Mouse (Mus musculus): ENCODE results near the gene Hacd3. TPM values are rescaled to one million over a fixed set of nuclear protein-coding genes. Genes with fewer than 3 reads are reported as not detected.

Hacd3 gene
- polyA plus RNA-seq, 1 experiment from 2014 or later = 84.6 TPM

- H3K9ac ChIP-seq (replicated peaks; ENCODE audit: low read depth, low read length) = peak overlapping the region; percentile 40
- no peaks in the 10 kb centered on the region for H3K9me3 ChIP-seq (ENCODE audit: control insufficient read depth, low read depth, low read length)
- peak overlapping the region; percentile 80 for H3K4me2 ChIP-seq (replicated peaks; ENCODE audit: low read depth, low read length)
- H3K36me3 ChIP-seq (ENCODE audit: control insufficient read depth, insufficient read depth, low read length) = no peaks in the 10 kb centered on the region
- H3K27ac ChIP-seq (ENCODE audit: low read length) = peak overlapping the region; percentile 82
- no peak for ATAC-seq (ENCODE audit: insufficient number of reproducible peaks, insufficient read depth, low FRiP score, low read depth)
- no peaks in the 10 kb centered on the region for H3K27me3 ChIP-seq (ENCODE audit: control insufficient read depth, insufficient read depth, low read length)
- H3K4me1 ChIP-seq (ENCODE audit: control insufficient read depth, insufficient read depth, low read length) = peaks cover 16% of the 10 kb centered on the region
- peak overlapping the region; percentile 56 for H3K4me3 ChIP-seq (ENCODE audit: low read depth, low read length)
- WGBS = 23% methylated on average over 9 of the region's 9 CpGs
Measured at GRCm38 (mm10) chr9:65021887-65022579, 540 bp upstream of the Hacd3 start.

DNA sequence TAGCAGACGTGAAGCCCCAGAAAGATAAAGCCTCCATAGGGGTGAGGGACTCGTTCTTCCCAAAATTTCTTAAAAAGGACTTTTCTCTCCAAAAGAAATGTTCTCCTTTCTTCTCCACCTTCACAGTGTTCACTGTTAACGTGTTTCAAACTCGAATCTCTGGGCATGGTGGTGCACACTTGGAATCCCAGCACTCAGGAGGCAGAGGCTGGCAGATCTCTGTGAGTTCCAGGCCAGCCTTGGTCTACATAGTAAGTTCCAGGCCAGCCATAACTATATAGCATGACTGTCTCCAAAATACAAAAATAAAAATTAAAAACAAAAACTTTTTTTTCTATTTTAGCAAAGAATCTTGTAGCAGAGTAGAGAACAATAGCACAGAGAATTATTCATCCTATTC is 1.4 kb downstream of the Hacd3 start:
- Histone ChIP-seq H3K4me2 (replicated peaks; ENCODE audit: low read depth, low read length) (peak overlapping the region; percentile 80), H3K36me3 (ENCODE audit: control insufficient read depth, insufficient read depth, low read length) (no peaks in the 10 kb centered on the region), H3K4me1 (ENCODE audit: control insufficient read depth, insufficient read depth, low read length) (peaks cover 18% of the 10 kb centered on the region), H3K9me3 (ENCODE audit: control insufficient read depth, low read depth, low read length) (no peaks in the 10 kb centered on the region), H3K27ac (ENCODE audit: low read length) (no peak overlapping the region), H3K4me3 (ENCODE audit: low read depth, low read length) (peak overlapping the region; percentile 56; the same call in 1 of the 2 replicates), H3K9ac (replicated peaks; ENCODE audit: low read depth, low read length) (no peak overlapping the region), H3K27me3 (ENCODE audit: control insufficient read depth, insufficient read depth, low read length) (no peaks in the 10 kb centered on the region)
- ATAC-seq (ENCODE audit: insufficient number of reproducible peaks, insufficient read depth, low FRiP score, low read depth) = no peak
- WGBS = 69% methylated on average over 4 of the region's 4 CpGs

- 17% methylated on average over 3 of the region's 3 CpGs for WGBS
- Histone ChIP-seq H3K4me3 (ENCODE audit: low read depth, low read length) (no peak overlapping the region), H3K36me3 (ENCODE audit: control insufficient read depth, insufficient read depth, low read length) (no peaks in the 10 kb centered on the region), H3K9ac (replicated peaks; ENCODE audit: low read depth, low read length) (no peak overlapping the region), H3K4me2 (replicated peaks; ENCODE audit: low read depth, low read length) (no peak overlapping the region), H3K4me1 (ENCODE audit: control insufficient read depth, insufficient read depth, low read length) (peaks cover 18% of the 10 kb centered on the region), H3K27ac (ENCODE audit: low read length) (no peak overlapping the region), H3K9me3 (ENCODE audit: control insufficient read depth, low read depth, low read length) (no peaks in the 10 kb centered on the region), H3K27me3 (ENCODE audit: control insufficient read depth, insufficient read depth, low read length) (no peaks in the 10 kb centered on the region)
- ATAC-seq (ENCODE audit: insufficient number of reproducible peaks, insufficient read depth, low FRiP score, low read depth) = no peak
Measured at GRCm38 (mm10) chr9:65019146-65019545, 2.3 kb downstream of the Hacd3 start.

GRCm38 (mm10) chr9:65018588-65019121 is 2.8 kb downstream of the Hacd3 start:
- no peak overlapping the region for H3K9ac ChIP-seq (replicated peaks; ENCODE audit: low read depth, low read length)
- H3K4me3 ChIP-seq (ENCODE audit: low read depth, low read length) = no peak overlapping the region
- no peak overlapping the region for H3K27ac ChIP-seq (ENCODE audit: low read length)
- H3K4me2 ChIP-seq (replicated peaks; ENCODE audit: low read depth, low read length) = no peak overlapping the region
- 63% methylated on average over 3 of the region's 3 CpGs for WGBS
- no peaks in the 10 kb centered on the region for H3K36me3 ChIP-seq (ENCODE audit: control insufficient read depth, insufficient read depth, low read length)
- H3K4me1 ChIP-seq (ENCODE audit: control insufficient read depth, insufficient read depth, low read length) = peaks cover 18% of the 10 kb centered on the region
- ATAC-seq (ENCODE audit: insufficient number of reproducible peaks, insufficient read depth, low FRiP score, low read depth) = no peak
- no peaks in the 10 kb centered on the region for H3K9me3 ChIP-seq (ENCODE audit: control insufficient read depth, low read depth, low read length)
- no peaks in the 10 kb centered on the region for H3K27me3 ChIP-seq (ENCODE audit: control insufficient read depth, insufficient read depth, low read length)

DNA sequence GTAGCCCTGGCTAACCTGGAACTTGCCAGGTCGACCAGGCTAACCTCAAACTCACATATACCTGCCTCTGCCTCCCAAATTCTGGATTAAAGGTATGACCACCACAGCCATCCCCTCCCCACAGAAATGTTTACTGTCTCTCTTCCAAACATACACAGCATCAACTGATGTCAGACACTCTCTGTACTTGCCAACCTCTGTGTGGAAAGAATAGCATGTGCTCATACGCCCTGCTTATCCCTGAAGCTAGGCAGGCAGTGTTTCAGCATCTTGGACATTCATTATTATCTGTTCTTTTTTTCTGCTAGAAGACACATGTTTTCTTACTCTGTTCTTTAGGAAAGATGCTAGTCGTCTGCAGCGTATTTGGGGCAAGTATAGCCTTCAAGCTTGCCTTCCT is 3.6 kb downstream of the Hacd3 start:
- Histone ChIP-seq H3K27me3 (ENCODE audit: control insufficient read depth, insufficient read depth, low read length) (no peaks in the 10 kb centered on the region), H3K9ac (replicated peaks; ENCODE audit: low read depth, low read length) (no peak overlapping the region), H3K4me3 (ENCODE audit: low read depth, low read length) (no peak overlapping the region), H3K36me3 (ENCODE audit: control insufficient read depth, insufficient read depth, low read length) (no peaks in the 10 kb centered on the region), H3K4me2 (replicated peaks; ENCODE audit: low read depth, low read length) (no peak overlapping the region), H3K4me1 (ENCODE audit: control insufficient read depth, insufficient read depth, low read length) (peaks cover 18% of the 10 kb centered on the region), H3K27ac (ENCODE audit: low read length) (no peak overlapping the region), H3K9me3 (ENCODE audit: control insufficient read depth, low read depth, low read length) (no peaks in the 10 kb centered on the region)
- 86% methylated on average over 4 of the region's 4 CpGs for WGBS
- no peak for ATAC-seq (ENCODE audit: insufficient number of reproducible peaks, insufficient read depth, low FRiP score, low read depth)

DNA sequence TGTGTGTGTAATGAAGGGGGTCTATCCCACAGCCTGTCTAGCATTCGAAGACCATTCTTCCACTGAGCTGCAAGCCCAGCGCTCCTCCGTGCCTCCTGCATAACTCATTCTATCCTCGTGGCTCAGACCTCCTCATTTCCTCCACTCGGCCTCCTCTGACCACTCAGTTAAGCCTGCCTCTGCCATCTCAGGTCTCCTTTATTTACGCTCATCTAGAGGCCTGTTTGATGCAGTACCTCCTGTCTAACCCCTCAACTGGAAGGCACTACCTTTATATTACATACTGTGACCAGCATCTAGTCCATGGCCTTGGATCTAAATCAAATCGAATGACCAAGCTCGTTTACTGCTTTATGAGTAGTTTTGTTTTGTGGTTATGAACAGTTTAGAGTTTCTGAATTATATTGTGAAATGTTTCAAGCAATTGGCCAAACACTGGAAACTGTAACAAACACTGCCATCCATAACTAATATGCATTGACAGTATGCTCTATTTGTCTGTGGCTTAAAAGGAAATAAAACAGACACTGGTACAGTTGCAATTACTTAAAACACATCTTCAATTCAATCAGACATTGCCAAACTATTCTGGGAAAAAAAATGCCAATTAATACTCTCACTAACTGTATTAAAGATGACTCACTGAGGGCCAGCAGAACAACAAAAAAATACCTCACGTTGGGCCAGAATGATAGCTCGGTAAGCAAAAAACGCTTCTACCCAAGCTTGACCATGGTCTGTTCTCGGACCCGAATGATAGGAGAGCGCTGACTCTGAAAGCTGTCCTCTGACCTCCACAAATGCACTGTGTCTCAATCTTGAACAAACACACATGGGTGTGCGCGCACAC is 4.3 kb downstream of the Hacd3 start:
- Histone ChIP-seq H3K4me3 (ENCODE audit: low read depth, low read length) (no peak overlapping the region), H3K27me3 (ENCODE audit: control insufficient read depth, insufficient read depth, low read length) (no peaks in the 10 kb centered on the region), H3K36me3 (ENCODE audit: control insufficient read depth, insufficient read depth, low read length) (no peaks in the 10 kb centered on the region), H3K4me1 (ENCODE audit: control insufficient read depth, insufficient read depth, low read length) (peaks cover 18% of the 10 kb centered on the region), H3K4me2 (replicated peaks; ENCODE audit: low read depth, low read length) (no peak overlapping the region), H3K27ac (ENCODE audit: low read length) (no peak overlapping the region), H3K9ac (replicated peaks; ENCODE audit: low read depth, low read length) (no peak overlapping the region), H3K9me3 (ENCODE audit: control insufficient read depth, low read depth, low read length) (no peaks in the 10 kb centered on the region)
- WGBS = 80% methylated on average over 16 of the region's 16 CpGs
- ATAC-seq (ENCODE audit: insufficient number of reproducible peaks, insufficient read depth, low FRiP score, low read depth) = no peak

GRCm38 (mm10) chr9:65016241-65016977 is 5.1 kb downstream of the Hacd3 start:
- no peak overlapping the region for H3K9ac ChIP-seq (replicated peaks; ENCODE audit: low read depth, low read length)
- no peaks in the 10 kb centered on the region for H3K27me3 ChIP-seq (ENCODE audit: control insufficient read depth, insufficient read depth, low read length)
- H3K4me3 ChIP-seq (ENCODE audit: low read depth, low read length) = no peak overlapping the region
- H3K36me3 ChIP-seq (ENCODE audit: control insufficient read depth, insufficient read depth, low read length) = no peaks in the 10 kb centered on the region
- H3K4me1 ChIP-seq (ENCODE audit: control insufficient read depth, insufficient read depth, low read length) = peaks cover 14% of the 10 kb centered on the region
- H3K27ac ChIP-seq (ENCODE audit: low read length) = no peak overlapping the region
- 83% methylated on average over 4 of the region's 4 CpGs for WGBS
- ATAC-seq (ENCODE audit: insufficient number of reproducible peaks, insufficient read depth, low FRiP score, low read depth) = no peak
- no peaks in the 10 kb centered on the region for H3K9me3 ChIP-seq (ENCODE audit: control insufficient read depth, low read depth, low read length)
- H3K4me2 ChIP-seq (replicated peaks; ENCODE audit: low read depth, low read length) = no peak overlapping the region
